Mouse (Mus musculus): ENCODE data around the gene Rptor.

Gene Rptor

DNA sequence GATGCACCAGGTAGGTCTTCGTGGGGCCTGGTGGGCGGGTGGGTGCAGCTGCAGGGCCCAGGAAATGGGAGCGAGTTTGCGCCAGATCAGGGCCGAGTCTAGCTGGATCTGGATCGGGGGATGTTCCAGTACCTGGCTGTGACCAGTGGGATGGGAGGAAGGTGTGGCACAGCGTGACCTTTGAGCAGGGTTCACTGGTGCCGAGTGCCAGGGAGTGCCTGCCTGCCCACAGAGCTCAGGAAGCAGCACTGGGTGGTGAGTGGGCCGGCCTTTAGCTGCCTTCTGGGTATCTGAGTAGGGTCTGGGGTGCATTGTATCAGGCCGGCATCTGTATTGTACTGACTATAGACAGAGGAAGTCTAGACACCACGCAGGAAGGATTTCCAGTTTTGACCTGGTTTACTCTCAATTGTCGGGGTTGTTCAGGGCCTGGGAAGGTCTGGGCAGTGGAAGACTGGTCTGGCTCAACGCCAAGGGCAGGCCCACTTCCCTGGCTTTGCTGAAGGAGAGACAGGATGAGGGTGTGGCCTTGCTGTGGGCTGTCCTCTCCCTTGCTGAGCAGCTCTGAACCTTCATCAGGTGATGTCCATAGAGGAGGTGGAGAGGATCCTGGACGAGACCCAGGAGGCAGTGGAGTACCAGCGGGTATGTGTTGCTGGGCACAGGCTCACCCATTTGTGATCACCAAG, 313.5 kb downstream of the Rptor start:
- DNase-seq = peak; percentile 51

DNA sequence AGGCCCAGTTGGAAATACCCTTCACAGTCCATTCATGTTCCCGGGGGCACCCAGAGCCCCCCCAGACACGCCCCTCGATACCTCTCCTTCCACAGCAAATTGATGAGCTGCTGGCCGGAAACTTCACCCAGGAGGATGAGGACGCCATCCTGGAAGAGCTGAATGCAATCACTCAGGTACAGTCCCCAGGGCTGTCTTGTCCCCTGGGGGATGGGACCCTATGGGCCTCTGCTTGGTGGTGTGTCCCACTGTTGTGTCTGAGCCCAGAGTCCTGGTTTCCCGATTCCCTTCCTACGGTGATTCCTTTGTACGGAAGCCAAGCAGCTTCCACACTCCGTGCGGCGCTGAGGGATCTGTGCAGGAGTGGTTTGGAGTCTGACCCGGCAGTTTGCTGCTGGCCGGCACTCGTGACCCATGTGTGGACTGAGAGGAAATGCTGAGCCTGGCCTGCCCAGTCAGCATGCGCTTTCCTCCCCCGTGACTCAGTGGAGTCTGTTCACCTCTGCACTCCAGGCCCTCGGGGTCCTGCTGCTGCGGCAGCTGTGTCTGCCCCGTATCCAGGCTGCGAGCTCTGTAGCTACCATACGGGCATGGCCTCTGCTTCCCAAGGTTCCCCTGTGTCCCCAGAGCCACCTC, 314.2 kb downstream of the Rptor start:
- DNase-seq = no peak

DNA sequence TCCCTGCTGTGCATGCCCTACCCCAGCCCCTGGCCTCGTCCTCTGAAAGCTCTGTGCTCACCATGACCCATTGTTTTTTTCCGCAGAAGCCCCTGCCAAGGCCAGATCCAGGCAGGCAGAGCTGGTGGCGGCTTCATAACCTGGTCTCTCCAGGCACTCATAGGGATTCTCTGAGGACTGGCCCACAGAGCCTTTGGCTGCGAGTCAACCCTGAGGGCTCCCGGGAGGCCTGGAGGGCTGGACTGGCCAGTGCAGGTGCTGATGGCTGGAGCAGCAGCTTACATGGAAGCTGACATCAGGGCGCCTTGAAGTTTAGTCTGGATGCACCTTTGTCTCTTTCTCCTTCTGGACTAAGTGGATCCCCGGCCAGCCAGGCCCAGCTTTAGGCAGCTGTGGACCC, 315.8 kb downstream of the Rptor start:
- DNase-seq = no peak

DNA sequence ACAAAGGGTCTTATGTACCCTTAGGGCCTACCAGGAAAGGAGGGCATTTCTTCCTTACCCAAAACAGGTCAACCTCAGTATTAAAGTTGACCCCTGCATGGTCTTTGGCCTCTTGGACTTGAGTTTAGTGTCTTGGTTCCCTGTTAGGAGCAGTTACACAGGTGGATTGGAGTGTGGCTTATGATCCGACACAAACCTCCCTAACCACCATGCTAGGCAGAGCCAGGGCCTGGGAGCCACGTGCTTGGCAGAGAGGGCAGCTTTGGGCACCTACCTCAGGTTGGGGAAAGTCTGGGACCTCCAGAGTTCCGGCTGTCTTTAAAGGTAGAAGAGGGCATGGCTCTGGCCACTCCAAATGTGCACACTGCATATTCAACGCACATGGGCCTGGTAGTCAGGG, 316.7 kb downstream of the Rptor start:
- DNase-seq = no peak

DNA sequence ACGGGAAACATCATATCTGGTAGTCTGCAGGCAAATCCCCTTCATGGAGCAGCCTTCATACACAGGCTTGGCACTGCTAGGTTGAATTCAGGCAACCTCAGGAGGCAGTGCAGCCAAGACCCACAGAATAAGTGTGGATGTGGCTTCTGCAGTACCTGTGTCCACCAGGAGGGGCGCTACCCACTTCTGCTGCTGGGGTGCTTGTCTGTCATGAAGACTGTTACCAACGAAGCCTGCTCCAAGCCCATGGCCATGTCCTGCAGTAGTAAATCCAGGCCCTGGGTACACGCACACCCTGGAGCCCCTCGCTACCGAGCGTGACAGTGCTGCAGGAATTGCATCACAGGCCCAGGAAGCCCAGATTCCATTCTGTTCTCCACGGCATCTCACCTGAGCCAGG, 317.2 kb downstream of the Rptor start:
- peak; percentile 70 for DNase-seq

DNA sequence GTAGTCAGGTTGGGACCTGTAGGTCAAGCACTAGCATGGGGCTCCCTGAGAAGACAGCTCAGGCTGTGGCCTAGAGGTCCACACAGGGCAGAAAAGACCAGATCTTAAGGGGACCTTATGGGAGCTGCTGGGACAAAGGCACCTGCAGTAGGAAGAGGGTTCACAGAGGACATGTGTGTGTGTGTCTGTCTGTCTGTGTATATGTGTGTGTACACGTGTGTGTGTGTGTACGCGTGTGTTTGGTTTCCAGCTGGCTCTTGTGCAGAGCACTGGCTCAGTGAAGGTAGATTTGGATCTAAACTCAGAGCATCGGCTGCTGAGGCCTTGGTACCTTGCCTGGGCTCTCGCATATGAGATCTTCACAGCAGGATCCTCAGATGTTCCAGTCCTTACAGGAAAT, 318.0 kb downstream of the Rptor start:
- no peak for DNase-seq

DNA sequence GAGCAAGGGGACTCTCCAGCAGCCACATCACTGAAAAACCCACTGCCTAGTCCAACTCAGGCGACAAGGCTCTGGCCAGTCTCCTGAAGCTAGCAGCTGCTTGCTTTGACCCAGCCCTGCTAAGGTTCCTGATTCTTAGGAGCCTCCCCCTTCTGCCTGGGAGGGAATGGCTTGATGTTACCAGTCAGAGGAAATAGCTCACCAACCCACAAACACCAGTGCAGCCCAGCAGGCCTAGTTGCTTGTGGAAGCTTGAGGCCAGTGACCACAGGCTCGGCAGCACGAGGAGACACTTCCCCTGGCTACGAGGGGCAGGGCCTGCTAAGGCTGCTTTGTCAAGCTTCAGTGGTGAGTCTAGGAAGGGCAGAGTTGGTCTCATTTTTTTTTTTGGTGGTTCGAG, 322.5 kb downstream of the Rptor start:
- DNase-seq = no peak

DNA sequence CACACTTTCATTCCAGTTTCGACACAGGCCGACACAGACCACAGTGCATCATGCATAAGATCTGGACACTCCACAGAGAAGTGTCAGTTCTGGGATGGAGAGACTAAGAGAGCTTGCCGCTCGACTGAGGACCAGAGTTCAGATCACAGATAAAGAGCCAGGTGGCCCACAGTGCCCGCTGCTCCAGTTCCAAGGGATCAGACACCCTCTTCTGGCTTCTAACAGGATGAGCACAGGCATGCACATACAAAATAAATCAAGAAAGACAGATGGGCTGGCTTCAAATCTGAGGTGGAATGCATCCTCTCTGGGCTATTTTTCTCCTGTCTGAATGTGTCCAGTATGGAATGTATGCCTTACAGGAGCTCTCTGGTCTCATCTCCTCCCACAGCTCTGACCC, 324.1 kb downstream of the Rptor start:
- peak; percentile 39 for DNase-seq

DNA sequence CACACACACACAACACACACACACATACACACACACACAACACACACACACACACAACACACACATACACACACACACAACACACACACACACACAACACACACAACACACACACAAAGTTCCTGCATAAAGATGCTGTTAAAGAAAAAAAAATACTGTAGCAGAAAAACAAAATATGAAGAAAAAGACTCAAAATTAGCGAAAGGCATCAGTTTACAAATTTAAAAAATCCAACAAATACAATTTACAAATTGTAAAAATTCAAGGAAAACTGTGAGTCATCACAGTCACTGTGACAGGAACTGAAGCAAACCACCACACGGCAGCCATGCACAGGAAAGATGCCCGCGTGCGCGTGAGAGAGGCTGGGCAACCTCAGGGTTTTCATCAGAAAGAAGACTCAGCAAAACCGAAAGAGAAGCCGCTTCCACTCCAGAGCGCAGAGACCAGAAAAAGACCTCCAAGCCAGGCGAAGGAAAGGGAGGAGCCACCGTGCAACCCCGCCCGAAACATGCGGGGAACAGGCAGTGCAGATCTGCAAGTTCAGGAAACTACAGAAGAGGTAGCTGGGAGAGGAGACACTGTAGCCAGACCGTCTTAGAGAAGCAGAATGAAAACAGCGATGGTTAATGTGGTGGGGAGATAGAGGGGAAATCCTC, 325.4 kb downstream of the Rptor start:
- DNase-seq = no peak

DNA sequence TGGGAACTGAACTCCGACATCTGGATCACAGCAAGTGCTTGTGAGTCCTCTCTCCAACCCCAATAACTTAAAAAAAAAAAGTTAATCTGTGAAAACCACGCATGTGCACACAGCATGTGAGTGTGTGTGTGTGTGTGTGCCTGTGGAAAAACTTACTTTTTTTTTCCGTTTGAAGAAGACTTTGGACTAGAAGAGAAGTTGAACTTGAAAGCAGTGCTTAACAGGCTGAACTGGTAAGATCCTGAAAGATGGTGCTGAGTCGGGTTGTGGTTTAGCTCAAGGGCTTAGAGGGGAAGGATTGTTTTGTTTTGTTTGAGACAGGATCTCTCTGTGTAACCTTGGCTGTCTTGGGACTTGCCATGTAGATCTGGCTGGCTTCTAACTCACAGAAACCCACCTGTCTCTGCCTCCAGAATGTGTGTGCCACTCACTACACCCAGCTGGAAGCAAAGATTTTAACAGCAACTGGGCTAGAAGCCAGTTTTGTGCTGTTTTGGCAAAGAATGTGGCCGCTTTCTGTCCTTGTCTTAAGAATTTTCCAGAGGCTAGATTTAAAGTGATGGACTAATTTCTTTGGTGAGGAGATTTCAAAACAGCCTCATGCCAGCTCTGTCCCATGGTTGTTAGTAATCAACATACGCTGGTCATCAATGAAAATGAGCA, 327.0 kb downstream of the Rptor start:
- DNase-seq = no peak

DNA sequence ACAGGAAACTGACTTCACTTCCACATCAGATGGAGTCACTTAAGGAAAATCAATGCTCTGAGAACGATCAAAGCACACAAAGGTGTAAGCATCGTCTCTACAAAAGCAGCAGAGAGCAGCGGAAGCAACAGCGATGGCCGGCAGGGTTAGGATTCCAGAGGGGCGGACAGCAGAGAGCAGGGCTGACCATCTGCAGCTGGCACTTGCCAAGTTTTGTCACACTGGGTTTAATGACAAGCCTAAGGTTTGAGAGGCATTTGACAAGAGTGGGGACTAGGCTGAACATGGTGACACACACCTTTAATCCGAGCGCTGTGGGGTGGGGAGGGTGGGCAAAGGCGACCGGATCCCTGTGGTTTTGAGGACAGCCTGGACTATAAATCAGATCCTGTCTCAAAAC, 329.1 kb downstream of the Rptor start:
- DNase-seq = no peak

DNA sequence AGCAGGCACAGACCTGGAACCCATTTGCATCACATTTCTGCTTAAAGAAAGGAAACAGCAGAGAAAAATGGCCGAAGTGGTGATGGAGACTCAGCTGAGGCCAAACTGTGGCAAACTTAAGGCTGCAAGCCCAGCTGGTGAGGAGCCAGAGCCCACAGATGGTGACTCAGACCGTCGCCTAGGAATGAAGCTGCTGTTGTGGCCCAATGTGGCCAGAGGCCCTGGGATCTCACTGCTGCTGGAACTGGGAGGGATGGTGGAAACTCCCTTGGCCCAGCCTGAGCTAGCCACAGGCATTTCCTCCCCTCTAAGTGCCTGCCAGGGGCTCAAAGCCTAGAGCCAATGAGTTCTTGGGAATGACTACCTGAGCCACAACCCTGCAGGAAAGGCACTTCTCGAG, 330.4 kb downstream of the Rptor start:
- no peak for DNase-seq

DNA sequence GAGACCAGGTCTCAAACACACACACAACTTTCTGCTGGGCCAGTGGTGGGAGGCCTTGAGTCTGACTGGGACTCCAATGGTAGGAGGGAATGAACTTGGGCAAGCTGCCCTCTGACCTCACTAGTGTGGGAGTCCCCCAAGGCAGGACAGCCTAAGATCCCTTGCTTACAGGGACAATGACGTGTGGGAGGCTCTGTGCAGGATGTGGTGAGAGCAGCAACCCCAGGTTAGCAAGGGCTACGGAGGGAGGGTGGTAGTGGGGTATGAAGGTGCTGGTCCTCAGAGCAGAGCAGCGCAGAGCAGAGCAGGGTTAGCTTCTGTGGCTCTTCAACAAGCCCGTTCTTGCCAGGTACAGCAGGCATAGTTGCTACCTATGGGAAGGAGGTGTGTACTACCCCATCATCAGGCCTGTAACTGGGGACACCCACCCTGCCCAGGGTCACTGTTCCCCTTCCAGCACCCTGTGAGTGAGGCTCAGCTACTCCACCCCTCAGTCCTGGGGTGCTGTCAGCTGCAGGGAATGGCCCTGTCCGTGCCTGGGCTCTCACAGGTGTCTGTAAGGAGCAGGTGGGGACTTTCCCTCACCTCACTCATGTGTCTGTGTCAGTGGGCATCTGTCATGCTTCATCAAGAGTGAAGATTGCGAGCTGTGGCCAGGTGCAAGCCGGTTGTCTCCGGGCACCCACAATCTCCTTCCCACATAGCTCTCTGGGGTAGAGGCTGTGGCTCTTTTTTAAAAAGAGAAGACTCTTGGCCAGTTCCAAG, 331.3 kb downstream of the Rptor start:
- no peak for DNase-seq

DNA sequence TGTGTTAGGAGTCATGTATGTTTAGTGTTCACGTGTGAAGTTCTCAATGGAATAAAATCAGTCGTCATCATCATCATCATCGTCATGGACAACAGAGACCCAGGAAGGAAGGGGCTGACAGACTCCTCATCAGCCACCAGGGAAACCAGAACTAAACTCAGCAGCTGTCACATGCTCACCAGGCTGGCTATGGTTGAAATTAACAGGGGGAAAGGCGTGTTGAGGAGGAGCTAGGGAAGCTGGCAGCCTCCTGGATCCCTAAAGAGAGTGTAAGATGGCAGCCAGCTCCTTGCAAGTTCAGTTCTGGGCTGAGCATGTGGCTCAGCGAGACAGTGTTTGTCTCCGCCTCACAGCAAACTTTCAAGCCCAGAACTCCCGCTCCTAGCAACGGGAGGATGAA, 332.1 kb downstream of the Rptor start:
- DNase-seq = no peak

DNA sequence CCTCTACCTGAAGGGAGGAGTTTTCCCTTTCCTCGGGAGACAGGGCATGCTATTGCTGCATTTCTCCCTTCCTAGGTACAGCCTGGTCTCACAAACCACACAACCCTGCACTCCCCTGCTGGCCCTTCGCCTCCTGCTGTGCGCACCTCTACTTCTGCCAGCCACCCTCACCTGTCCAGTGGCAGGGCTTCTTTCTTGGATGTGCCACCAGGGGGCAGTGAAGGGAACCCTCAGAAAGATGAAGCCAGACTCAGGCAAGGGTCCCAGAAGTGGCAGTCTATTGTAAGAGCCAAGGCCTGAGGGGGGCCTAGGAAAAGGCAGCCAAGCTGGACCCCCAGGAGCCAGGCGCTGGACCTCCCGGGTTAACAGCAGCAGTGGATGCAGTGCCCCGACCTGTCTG, 332.8 kb downstream of the Rptor start:
- DNase-seq = peak; percentile 70

DNA sequence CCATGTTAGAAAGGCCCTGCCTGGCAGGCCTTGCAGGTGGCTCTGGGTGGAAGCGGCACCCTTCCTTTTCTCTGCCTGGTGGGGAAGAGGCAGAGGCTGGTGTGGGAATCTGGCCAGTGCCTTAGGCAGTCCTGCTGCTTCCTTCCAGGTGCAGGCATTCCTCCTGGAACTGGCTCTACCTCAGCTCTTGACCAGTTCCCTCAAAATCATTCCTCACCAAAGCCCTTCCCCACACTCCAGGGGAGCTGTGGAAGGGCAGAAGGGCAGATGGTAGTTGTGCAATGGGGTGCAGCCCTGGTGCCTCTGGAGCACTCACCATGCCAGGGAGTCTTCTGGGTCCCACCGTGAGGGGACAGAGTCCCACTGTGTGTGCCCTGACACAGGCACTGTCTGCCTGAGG, 333.8 kb downstream of the Rptor start:
- no peak for DNase-seq

DNA sequence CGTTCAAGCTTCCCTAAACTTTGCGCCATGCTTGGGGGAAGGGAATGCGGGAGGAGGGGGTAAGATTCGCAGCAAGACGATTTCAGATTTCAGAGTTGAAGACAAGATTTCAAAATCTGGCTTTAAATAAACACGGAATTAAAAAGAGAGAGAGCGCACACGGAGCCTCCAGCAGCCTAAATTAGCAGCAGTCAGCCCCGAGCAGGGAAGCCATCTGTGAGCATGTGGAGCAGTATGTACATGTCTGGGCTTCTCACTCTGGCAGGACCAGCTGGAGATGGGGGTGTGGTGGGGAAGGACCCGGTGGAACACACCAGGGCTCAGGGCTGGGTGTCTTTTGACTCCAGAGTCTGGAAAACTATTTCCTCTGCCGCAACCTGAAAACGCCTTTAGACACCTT, 334.5 kb downstream of the Rptor start:
- no peak for DNase-seq

DNA sequence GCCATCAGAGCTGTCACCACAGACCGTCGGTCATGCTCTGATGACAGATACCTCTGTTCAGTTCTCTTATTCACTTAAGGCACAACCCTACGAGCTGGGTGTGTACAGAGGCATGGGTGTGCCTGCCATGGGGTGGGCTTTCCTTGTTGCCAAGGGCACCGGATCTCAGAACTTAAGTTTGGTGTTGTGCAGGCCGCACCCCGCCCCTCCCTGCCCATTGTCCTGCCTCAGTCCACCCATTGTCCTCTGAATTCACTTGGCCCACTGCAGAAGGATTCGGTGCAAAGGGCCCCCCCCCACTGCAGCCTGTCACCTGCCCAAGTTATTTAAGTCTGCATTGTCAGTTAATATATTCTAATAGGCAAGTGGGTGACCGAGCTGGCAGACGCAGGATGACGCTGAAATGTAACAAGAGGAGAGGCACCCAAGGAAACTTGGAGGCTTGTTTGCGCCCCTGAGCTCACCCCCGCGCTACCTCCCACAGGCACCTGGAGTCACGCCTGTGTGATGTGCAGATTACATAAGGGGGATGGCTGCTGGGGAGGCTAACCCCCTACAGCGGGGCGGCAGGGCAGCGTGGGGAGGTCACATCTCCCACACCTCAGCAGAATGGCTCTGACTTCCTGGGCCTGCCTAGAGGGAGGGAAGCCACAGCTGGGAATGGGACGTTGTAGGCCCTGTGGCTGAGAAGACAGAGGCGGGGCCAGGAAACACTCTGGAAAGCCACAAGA, 335.2 kb downstream of the Rptor start:
- DNase-seq = no peak

DNA sequence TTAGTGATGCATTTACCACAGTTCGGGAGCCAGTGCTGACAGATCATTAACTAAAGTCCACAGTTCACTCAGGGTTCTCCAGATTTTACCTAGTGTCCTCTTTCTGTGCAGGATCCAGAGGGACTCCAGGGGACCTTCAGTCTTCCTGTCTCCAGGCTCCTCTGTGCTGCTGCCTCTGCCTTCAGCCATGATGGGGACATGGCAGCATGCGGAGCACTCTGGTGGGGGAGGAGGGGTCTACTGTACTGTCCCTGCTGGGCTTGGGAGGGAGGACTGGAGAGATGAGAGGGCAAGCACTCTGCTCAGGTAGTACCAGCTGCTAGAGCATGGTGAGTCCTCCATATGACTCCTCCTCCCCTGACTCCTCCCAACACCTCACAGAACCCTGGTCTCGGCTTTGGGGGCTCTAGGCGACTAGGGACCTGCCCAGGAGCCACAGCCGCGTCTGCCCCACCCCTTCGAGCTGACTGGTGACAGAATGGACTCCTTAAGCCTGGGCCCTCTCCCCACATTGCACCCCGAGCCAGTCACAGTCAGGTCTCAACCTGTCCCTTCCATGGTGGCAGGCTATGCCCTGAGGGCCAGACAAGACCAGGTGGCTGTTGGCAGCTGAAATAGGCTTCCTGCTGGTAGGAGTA, 336.5 kb downstream of the Rptor start:
- no peak for DNase-seq

DNA sequence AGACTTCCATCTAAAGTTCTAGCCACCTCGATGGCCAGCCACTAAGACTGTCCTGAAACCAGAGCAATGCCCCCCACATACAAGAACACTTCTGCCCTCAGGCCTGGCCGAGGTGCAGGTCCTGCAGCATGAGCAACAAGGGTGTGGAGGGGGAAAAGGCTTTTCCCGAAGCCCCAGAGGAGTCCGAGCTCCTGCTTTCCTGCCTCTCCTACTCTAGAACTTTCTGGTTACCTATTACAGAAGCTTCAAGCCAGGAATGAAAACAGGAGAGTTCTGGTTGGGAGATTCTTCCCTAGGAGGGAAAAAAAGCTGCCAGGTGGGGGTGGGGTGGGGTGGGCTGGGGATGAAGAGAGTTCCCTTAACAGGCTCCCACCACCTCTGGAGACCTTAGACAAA, 337.0 kb downstream of the Rptor start:
- DNase-seq = no peak

DNA sequence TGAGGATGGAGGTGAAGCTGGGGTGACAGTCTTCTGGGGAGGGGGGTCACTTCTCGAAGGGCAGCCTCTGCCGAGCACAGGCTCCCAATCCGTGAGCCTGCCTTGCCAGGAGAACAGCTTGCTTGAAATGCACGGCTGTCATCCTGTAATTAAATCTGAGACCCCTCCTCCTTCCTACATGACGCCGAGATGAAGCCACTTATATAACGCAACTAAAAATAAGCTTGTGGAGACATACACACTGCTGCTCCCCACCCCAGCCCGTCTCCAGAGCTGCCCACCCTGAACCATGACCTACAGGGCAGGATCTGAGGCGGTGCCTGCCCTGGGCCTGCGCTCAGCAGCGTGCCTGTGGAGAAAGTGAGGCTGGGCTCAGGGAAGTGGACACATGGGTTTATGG, 337.4 kb downstream of the Rptor start:
- no peak for DNase-seq

DNA sequence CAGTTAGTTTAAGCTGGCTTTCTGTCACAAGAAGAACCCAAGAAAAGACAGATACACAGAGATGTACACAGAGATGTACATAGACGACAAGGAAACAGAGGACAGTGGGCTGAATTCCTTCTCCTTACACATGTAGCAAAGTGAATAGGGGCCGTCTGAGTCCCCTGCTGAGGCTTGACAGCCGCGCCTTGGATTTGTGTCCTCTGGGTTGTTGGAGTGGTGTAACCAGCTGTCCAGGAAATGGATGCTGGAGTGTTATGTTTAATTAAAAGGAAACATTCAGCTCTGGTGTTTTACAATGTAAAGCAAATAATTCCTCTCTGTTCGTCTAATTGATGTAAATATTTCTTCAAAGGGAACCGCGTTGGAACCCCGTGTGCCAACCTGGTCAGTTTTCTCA, 339.1 kb downstream of the Rptor start:
- DNase-seq = no peak

Data from cerebellum, adult 11-12 months (tissue).